Mouse (Mus musculus) mammary gland, adult 2 months (tissue): ENCODE data around the gene Gstm1. TPM values are rescaled to one million over a fixed set of nuclear protein-coding genes. Genes with fewer than 3 reads are reported as not detected.

ENCODE experiments used
- polyA plus RNA-seq: library from polyadenylated mRNA; depleted of rRNA; stranded (reverse); fragments of >200 nt; gene quantifications from 2 replicates; pipeline ENCODE4 v1.2.3, GENCODE M21; 2012; ENCODE audit warnings: low replicate concordance; rRNA removed

Gene Gstm1
- 833 and 1,200 TPM in 2 replicates for polyA plus RNA-seq

GRCm38 (mm10) chr3:108017473-108018189 is at the start of gene Gstm1:
Gene Gstm1, minus strand, starts transcription at chr3:108017973.

GRCm38 (mm10) chr3:108044394-108045140 is 26.8 kb upstream of the Gstm1 start, which contains the start of gene Gstm4:
Gene Gstm4, minus strand, starts transcription at chr3:108044894.

GRCm38 (mm10) chr3:107986041-107986562 is 31.7 kb downstream of the Gstm1 start, which contains the start of gene Gstm2:
Gene Gstm2, minus strand, starts transcription at chr3:107986453.

GRCm38 (mm10) chr3:107968724-107969395 is 48.9 kb downstream of the Gstm1 start, which contains the start of gene Gstm3:
Gene Gstm3, minus strand, starts transcription at chr3:107969283.

Other genes starting within 250 kb of the Gstm1 start
- gene Eps8l3, start 140.7 kb downstream of the Gstm1 start, polyA plus RNA-seq = not detected in 2 replicates
- gene Gstm5, start 122.2 kb downstream of the Gstm1 start, polyA plus RNA-seq = 19.5 and 56.4 TPM in 2 replicates
- gene Gstm7, start 86.2 kb downstream of the Gstm1 start, polyA plus RNA-seq = 4.8 and 13.3 TPM in 2 replicates
- gene Gstm6, start 74.2 kb downstream of the Gstm1 start, polyA plus RNA-seq = 1.0 and 2.0 TPM in 2 replicates
- 1.1 TPM in 1 of 2 replicates, not detected in the other for gene Gstm3, start 48.7 kb downstream of the Gstm1 start, polyA plus RNA-seq
- gene Gstm2, start 31.5 kb downstream of the Gstm1 start, polyA plus RNA-seq = 110 and 283 TPM in 2 replicates
- 18.5 and 36.0 TPM in 2 replicates for gene Gstm4, start 26.9 kb upstream of the Gstm1 start, polyA plus RNA-seq
- 116 and 159 TPM in 2 replicates for gene Ampd2, start 68.7 kb upstream of the Gstm1 start, polyA plus RNA-seq
- 0.10 and 0.18 TPM in 2 replicates for gene Gnat2, start 74.8 kb upstream of the Gstm1 start, polyA plus RNA-seq
- 12.4 and 25.6 TPM in 2 replicates for gene Gnai3, start 128.2 kb upstream of the Gstm1 start, polyA plus RNA-seq
- gene Gpr61, start 136.9 kb upstream of the Gstm1 start, polyA plus RNA-seq = not detected in 2 replicates
- 27.8 and 29.8 TPM in 2 replicates for gene Amigo1, start 168.4 kb upstream of the Gstm1 start, polyA plus RNA-seq
- 10.7 and 11.1 TPM in 2 replicates for gene Cyb561d1, start 183.2 kb upstream of the Gstm1 start, polyA plus RNA-seq
- 8.3 and 10.7 TPM in 2 replicates for gene Atxn7l2, start 193.0 kb upstream of the Gstm1 start, polyA plus RNA-seq
- 67.2 TPM in 1 of 2 replicates, not detected in the other for gene Sypl2, start 208.7 kb upstream of the Gstm1 start, polyA plus RNA-seq
- gene Psma5, start 239.0 kb upstream of the Gstm1 start, polyA plus RNA-seq = 24.1 and 63.3 TPM in 2 replicates